Mouse (Mus musculus): ENCODE measurements around the gene Nrxn2.

DNA sequence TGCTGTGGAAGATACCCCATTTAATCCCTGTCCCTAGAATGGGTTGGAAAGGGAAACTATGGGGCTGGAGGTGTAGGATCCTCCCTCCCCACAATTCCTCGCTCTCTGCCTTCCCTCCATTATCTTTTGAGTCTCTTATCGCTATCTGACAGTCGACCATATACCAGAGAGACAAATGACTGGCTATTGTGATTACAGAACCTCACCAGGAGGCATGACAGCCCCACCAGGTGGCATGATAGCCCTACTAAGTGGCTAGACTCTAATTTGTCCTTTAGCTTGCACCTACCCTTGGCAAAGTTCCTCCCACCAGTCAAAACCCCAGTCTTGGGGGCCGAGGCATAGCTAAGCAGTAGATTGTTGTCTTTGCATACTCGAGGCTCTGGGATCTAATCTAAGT lies 30.2 kb downstream of the Nrxn2 start:
- no peak for TF ChIP-seq MAFK (IDR thresholded peaks at IDR 0.05; ENCODE audit: insufficient read depth, low read depth, low read length)
- TF ChIP-seq ZC3H11A (IDR thresholded peaks at IDR 0.05; ENCODE audit: borderline replicate concordance, low read depth, low read length) = no peak
- TF ChIP-seq HCFC1 (IDR thresholded peaks at IDR 0.05; ENCODE audit: borderline replicate concordance, insufficient read depth, low read length) = no peak
- TF ChIP-seq CHD2 (IDR thresholded peaks at IDR 0.05; ENCODE audit: low read depth, low read length) = no peak
- no peak for TF ChIP-seq ZNF384 (IDR thresholded peaks at IDR 0.05; ENCODE audit: low read depth, low read length)
